In genomic region chr2:31808410-31809357, GRCm38 (mm10) we compare ENCODE assay signal across 11 mouse cellular contexts. TPM values are rescaled to one million over a fixed set of nuclear protein-coding genes. Genes with fewer than 3 reads are reported as not detected.
DNase-seq lines count a peak whose midpoint lies in the region; ATAC-seq and TF ChIP-seq lines count a peak whose summit lies in the region.
"Had no signal": no experiment of that assay in that cellular context is flagged by ENCODE, and none has a peak within 500 bp of the region (broad histone marks: within the 10 kb centered on the region; RNA-seq: fewer than 3 reads in every experiment).

No protein-coding gene starts in this region.

- TF ChIP-seq POLR2A in cerebellum, adult 2 months (IDR thresholded peaks at IDR 0.05; ENCODE audit: borderline replicate concordance, insufficient read depth, low read length): no peak

- H3K9me3 ChIP-seq in forebrain, embryonic 15.5 days: no peaks in the 10 kb centered on the region
- H3K9me3 ChIP-seq in kidney, embryonic 15.5 days (replicated peaks): no peaks in the 10 kb centered on the region
- no peaks in the 10 kb centered on the region for H3K9me3 ChIP-seq in midbrain, embryonic 16.5 days (replicated peaks; ENCODE audit: control insufficient read depth, low read length, poor library complexity, severe bottlenecking)

- no peak overlapping the region for H3K9ac ChIP-seq in forebrain, embryonic 15.5 days (replicated peaks)
- H3K9ac ChIP-seq in kidney, embryonic 15.5 days: 0 out of 2 replicates have a peak overlapping the region, but pooled peaks have one; percentile 7
- H3K9ac ChIP-seq in midbrain, embryonic 16.5 days (ENCODE audit: low read depth, low read length): peak overlapping the region; percentile 30; the same call in 1 of the 2 replicates

- H3K4me1 ChIP-seq in forebrain, embryonic 15.5 days: peaks cover 47% of the 10 kb centered on the region
- H3K4me1 ChIP-seq in kidney, embryonic 15.5 days: peaks cover 72% of the 10 kb centered on the region
- peaks cover 57% of the 10 kb centered on the region for H3K4me1 ChIP-seq in midbrain, embryonic 16.5 days (ENCODE audit: control insufficient read depth, insufficient read depth, low read length)
- peaks cover 5% of the 10 kb centered on the region; the same call in 1 of the 2 replicates for H3K4me1 ChIP-seq in cerebellum, adult 2 months (ENCODE audit: control insufficient read depth, insufficient read depth, low read length)

- TF ChIP-seq CTCF in layer of hippocampus, adult 2 months (conservative IDR thresholded peaks at IDR 0.05): peak; percentile 31
- TF ChIP-seq CTCF in cerebellum, adult 2 months (IDR thresholded peaks at IDR 0.05; ENCODE audit: borderline replicate concordance, insufficient read depth, low read depth, low read length): no peak

- DNase-seq in layer of hippocampus, adult 2 months (ENCODE audit: low spot score in 2 of 2): no peak
- no peak for DNase-seq in layer of hippocampus, adult 9-11 months
- no peak for DNase-seq in cerebellum, adult 2 months
- DNase-seq in gastrocnemius, postnatal 10 days: no peak
- no peak for DNase-seq in MN1 (ENCODE audit: low spot score)
- DNase-seq: lung, adult 2 months; thymus, adult 18-20 months had no signal

- 0 out of 2 replicates have a peak, but pooled peaks have one; percentile 17 for ATAC-seq in forebrain, embryonic 15.5 days (replicated peaks)
- ATAC-seq in kidney, embryonic 15.5 days (replicated peaks; ENCODE audit: low FRiP score): no peak
- 0 out of 2 replicates have a peak, but pooled peaks have one; percentile 6 for ATAC-seq in midbrain, embryonic 16.5 days

- H3K27me3 ChIP-seq in forebrain, embryonic 15.5 days: no peaks in the 10 kb centered on the region
- H3K27me3 ChIP-seq in kidney, embryonic 15.5 days: no peaks in the 10 kb centered on the region
- no peaks in the 10 kb centered on the region for H3K27me3 ChIP-seq in midbrain, embryonic 16.5 days (ENCODE audit: control insufficient read depth, insufficient read depth, low read depth, low read length)
- no peaks in the 10 kb centered on the region for H3K27me3 ChIP-seq in cerebellum, adult 2 months (ENCODE audit: control insufficient read depth, insufficient read depth, low read length)

- H3K36me3 ChIP-seq in forebrain, embryonic 15.5 days: 0 out of 2 replicates have a peak, but pooled peaks cover 6% of the 10 kb centered on the region
- H3K36me3 ChIP-seq in kidney, embryonic 15.5 days: peaks cover 9% of the 10 kb centered on the region
- no peaks in the 10 kb centered on the region for H3K36me3 ChIP-seq in midbrain, embryonic 16.5 days (ENCODE audit: control insufficient read depth, insufficient read depth, low read length)

- H3K27ac ChIP-seq in layer of hippocampus, adult 2 months: no peak overlapping the region
- H3K27ac ChIP-seq in forebrain, embryonic 15.5 days (replicated peaks): no peak overlapping the region
- peak overlapping the region; percentile 33 for H3K27ac ChIP-seq in kidney, embryonic 15.5 days
- H3K27ac ChIP-seq in midbrain, embryonic 16.5 days (ENCODE audit: low read length): peak overlapping the region; percentile 41
- no peak overlapping the region for H3K27ac ChIP-seq in cerebellum, adult 2 months (ENCODE audit: insufficient read depth, low read length)

- H3K4me3 ChIP-seq in layer of hippocampus, adult 2 months: no peak overlapping the region
- H3K4me3 ChIP-seq in forebrain, embryonic 15.5 days: no peak overlapping the region
- H3K4me3 ChIP-seq in kidney, embryonic 15.5 days (replicated peaks): no peak overlapping the region
- no peak overlapping the region for H3K4me3 ChIP-seq in midbrain, embryonic 16.5 days (ENCODE audit: low read depth, low read length)
- no peak overlapping the region for H3K4me3 ChIP-seq in cerebellum, adult 2 months (replicated peaks; ENCODE audit: insufficient read depth, low read depth, low read length)

- WGBS in forebrain, embryonic 15.5 days: 31% methylated on average over 28 of the region's 28 CpGs
- WGBS in kidney, embryonic 15.5 days: 30% methylated on average over 28 of the region's 28 CpGs
- 29% methylated on average over 28 of the region's 28 CpGs for WGBS in midbrain, embryonic 16.5 days
- WGBS in cerebellum, adult 2 months: 47% methylated on average over 28 of the region's 28 CpGs

- H3K4me2 ChIP-seq in forebrain, embryonic 15.5 days (replicated peaks): no peak overlapping the region
- no peak overlapping the region for H3K4me2 ChIP-seq in kidney, embryonic 15.5 days
- no peak overlapping the region for H3K4me2 ChIP-seq in midbrain, embryonic 16.5 days (ENCODE audit: low read length)

RNA-seq across cellular contexts. Expression of gene Qrfp, which starts 1.7 kb away (rescaled TPM):
- not detected for total RNA-seq in layer of hippocampus, adult 2 months (2021)
- 0.08 and 0.20 TPM in 2 replicates for polyA plus RNA-seq in forebrain, embryonic 15.5 days (2015; fragmentation: Nextera tagmentation; extraction: Ambion mirVana)
- 0.08 TPM in 1 of 2 replicates, not detected in the other for polyA plus RNA-seq in kidney, embryonic 15.5 days (2015; fragmentation: Nextera tagmentation; extraction: Ambion mirVana)
- 0.14 and 0.18 TPM in 2 replicates for polyA plus RNA-seq in midbrain, embryonic 16.5 days (2015; fragmentation: Nextera tagmentation; extraction: Ambion mirVana)
- not detected in 2 replicates for polyA plus RNA-seq in cerebellum, adult 2 months (2012; rRNA removed)
- not detected for total RNA-seq in gastrocnemius, postnatal 10 days (2021)
- total RNA-seq: MEL had no signal

RNA-seq across cellular contexts. Expression of gene Fibcd1, which starts 37.1 kb away (rescaled TPM):
- total RNA-seq in layer of hippocampus, adult 2 months (2021): 100 to 1,000 TPM; 108 to 110 TPM
- polyA plus RNA-seq in forebrain, embryonic 15.5 days (2015; fragmentation: Nextera tagmentation; extraction: Ambion mirVana): 3.2 TPM in 2 replicates
- polyA plus RNA-seq in kidney, embryonic 15.5 days (2015; fragmentation: Nextera tagmentation; extraction: Ambion mirVana): 1.2 and 1.6 TPM in 2 replicates
- polyA plus RNA-seq in midbrain, embryonic 16.5 days (2015; fragmentation: Nextera tagmentation; extraction: Ambion mirVana): 16.4 and 20.9 TPM in 2 replicates
- 1.3 and 1.5 TPM in 2 replicates for polyA plus RNA-seq in cerebellum, adult 2 months (2012; rRNA removed)
- under 1 TPM in 1 of 2 experiments, not detected in 1; 0.05 TPM for total RNA-seq in gastrocnemius, postnatal 10 days (2021)
- total RNA-seq: MEL had no signal

Comparison
In these comparisons a context has a peak if more than half of its experiments do, and no peak if none do; other contexts are left out.
1. H3K27ac ChIP-seq: peak in kidney, embryonic 15.5 days (single experiment) and midbrain, embryonic 16.5 days (single experiment); none in layer of hippocampus, adult 2 months (single experiment), forebrain, embryonic 15.5 days (single experiment) and cerebellum, adult 2 months (single experiment).